Mouse (Mus musculus): ENCODE measurements around the gene Cacnb4.

DNA sequence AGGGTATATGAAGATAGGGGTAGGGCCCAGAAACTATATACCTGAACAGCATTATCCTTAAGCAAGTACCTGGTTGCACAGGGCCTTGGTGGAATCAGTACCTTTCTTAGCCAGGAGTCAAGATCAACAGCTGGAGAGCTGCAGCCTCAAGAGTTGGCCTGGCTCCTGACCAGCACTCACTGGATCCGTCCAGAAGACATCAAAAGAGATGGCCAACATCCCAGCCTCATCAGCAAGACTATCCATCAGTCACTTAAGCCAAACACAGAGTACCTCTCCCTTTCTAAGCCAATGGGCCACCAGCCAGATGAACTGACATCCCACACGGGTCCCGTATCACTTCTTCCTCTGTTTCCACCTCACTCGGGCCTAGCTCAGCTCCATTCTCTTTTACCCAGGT is 140.1 kb downstream of the Cacnb4 start:
- no peak for TF ChIP-seq POLR2A (IDR thresholded peaks at IDR 0.05; ENCODE audit: control insufficient read depth, low read depth, low read length)
- no peak for TF ChIP-seq CTCF (IDR thresholded peaks at IDR 0.05; ENCODE audit: control insufficient read depth, insufficient read depth, insufficient replicate concordance, low read depth, low read length)
